13 mouse cellular contexts compared by ENCODE assay signal in the genomic region with DNA sequence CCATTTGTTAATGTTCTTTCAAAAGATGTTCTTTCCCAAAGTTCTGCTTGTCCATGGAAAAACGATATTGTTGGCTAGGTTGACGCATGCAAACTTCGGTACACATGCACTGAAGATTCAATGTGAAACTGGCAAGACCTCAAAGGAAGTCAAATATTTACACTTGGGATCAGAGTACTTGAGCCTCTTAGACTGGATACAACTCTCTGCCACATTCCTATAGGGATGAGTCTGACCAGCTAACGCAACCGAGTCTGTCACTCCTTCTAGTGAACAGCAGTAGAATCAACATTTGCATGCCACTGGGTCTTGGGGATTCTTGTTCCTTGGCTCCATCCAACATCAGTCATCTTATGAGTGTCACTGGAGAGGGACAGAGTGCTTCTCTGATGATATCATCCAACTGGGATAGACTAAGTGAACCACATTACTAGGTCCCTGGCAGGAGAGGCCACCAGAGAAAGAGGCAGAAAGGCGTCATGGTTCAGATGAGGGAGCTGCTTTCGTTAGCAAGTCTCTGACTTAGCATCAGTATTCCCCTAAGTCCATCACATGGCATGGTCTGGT.
"Had no signal": no experiment of that assay in that cellular context is flagged by ENCODE, and none has a peak within 500 bp of the region (broad histone marks: within the 10 kb centered on the region; RNA-seq: fewer than 3 reads in every experiment).

No protein-coding gene starts in this region.

- H3K36me3 ChIP-seq: intestine, embryonic 15.5 days; limb, embryonic 10.5 days; liver, embryonic 15.5 days; midbrain, embryonic 12.5 days; neural tube, embryonic 13.5 days had no signal

- H3K9ac ChIP-seq: intestine, embryonic 15.5 days; liver, embryonic 15.5 days; midbrain, embryonic 12.5 days; neural tube, embryonic 13.5 days had no signal

- H3K27me3 ChIP-seq: intestine, embryonic 15.5 days; midbrain, embryonic 12.5 days; neural tube, embryonic 13.5 days had no signal

- H3K4me3 ChIP-seq: intestine, embryonic 15.5 days; layer of hippocampus, adult 2 months; limb, embryonic 10.5 days; liver, embryonic 15.5 days; midbrain, embryonic 12.5 days; neural tube, embryonic 13.5 days had no signal

- DNase-seq: kidney, adult 18-20 months; kidney, postnatal 10 days; kidney, postnatal 4 days; right cerebral cortex, postnatal 14 days; thymus, adult 2 months; thymus, postnatal 25 days had no signal

- H3K27ac ChIP-seq: intestine, embryonic 15.5 days; layer of hippocampus, adult 2 months; limb, embryonic 10.5 days; liver, embryonic 15.5 days; midbrain, embryonic 12.5 days; neural tube, embryonic 13.5 days had no signal

- H3K9me3 ChIP-seq: intestine, embryonic 15.5 days; limb, embryonic 10.5 days; liver, embryonic 15.5 days; midbrain, embryonic 12.5 days; neural tube, embryonic 13.5 days had no signal

- H3K4me1 ChIP-seq: intestine, embryonic 15.5 days; midbrain, embryonic 12.5 days; neural tube, embryonic 13.5 days had no signal

- ATAC-seq: intestine, embryonic 15.5 days; midbrain, embryonic 16.5 days had no signal

- H3K4me2 ChIP-seq: intestine, embryonic 15.5 days; liver, embryonic 15.5 days; midbrain, embryonic 12.5 days; neural tube, embryonic 13.5 days had no signal
